Mouse (Mus musculus): ENCODE measurements around the gene Gnpnat1. TPM values are rescaled to one million over a fixed set of nuclear protein-coding genes. Genes with fewer than 3 reads are reported as not detected.

Gene Gnpnat1
- total and polyA plus RNA-seq, 3 experiments = 3.6 to 15.7 (median 10.9) TPM

- Histone ChIP-seq H3K4me3 (peak overlapping the region; percentile 12; the same call in 1 of the 2 replicates), H3K36me3 (ENCODE audit: control insufficient read depth, insufficient read depth, low read length) (peaks cover 21% of the 10 kb centered on the region), H3K9ac (ENCODE audit: low read depth, low read length) (no peak overlapping the region), H3K27ac (peak overlapping the region; percentile 29; the same call in 1 of the 2 replicates), H3K4me1 (ENCODE audit: control insufficient read depth, insufficient read depth, low read length) (no peaks in the 10 kb centered on the region), H3K27me3 (ENCODE audit: control insufficient read depth, insufficient read depth, low read length) (no peaks in the 10 kb centered on the region), H3K79me2 (replicated peaks; ENCODE audit: control insufficient read depth, insufficient read depth, low read length) (no peaks in the 10 kb centered on the region)
- WGBS = 12% methylated on average over 8 of the region's 8 CpGs
- DNase-seq = no peak
- TF ChIP-seq EP300 (IDR thresholded peaks at IDR 0.05; ENCODE audit: insufficient read depth, low read depth, low read length) (no peak), CTCF (IDR thresholded peaks at IDR 0.05) (no peak), POLR2A (IDR thresholded peaks at IDR 0.05; ENCODE audit: insufficient read depth, low read depth, low read length) (no peak)
- intact Hi-C loops (cut with DNase I) = loop anchor here (5.0 kb wide), 1 partner anchor 58 kb away; no protein-coding TSS in a partner anchor
Measured at GRCm38 (mm10) chr14:45329018-45329588, 75.6 kb downstream of the Gnpnat1 start.

GRCm38 (mm10) chr14:45328072-45328713 lies 76.5 kb downstream of the Gnpnat1 start:
- H3K36me3 ChIP-seq (ENCODE audit: control insufficient read depth, insufficient read depth, low read length) = peaks cover 16% of the 10 kb centered on the region
- 85% methylated on average over 4 of the region's 4 CpGs for WGBS
- intact Hi-C loops (cut with DNase I) = loop anchor here (5.0 kb wide), 1 partner anchor 59 kb away; no protein-coding TSS in a partner anchor
- no peak for TF ChIP-seq EP300 (IDR thresholded peaks at IDR 0.05; ENCODE audit: insufficient read depth, low read depth, low read length)
- TF ChIP-seq CTCF (IDR thresholded peaks at IDR 0.05) = no peak
- no peak for TF ChIP-seq POLR2A (IDR thresholded peaks at IDR 0.05; ENCODE audit: insufficient read depth, low read depth, low read length)
- no peaks in the 10 kb centered on the region for H3K4me1 ChIP-seq (ENCODE audit: control insufficient read depth, insufficient read depth, low read length)
- no peak overlapping the region for H3K27ac ChIP-seq
- no peaks in the 10 kb centered on the region for H3K79me2 ChIP-seq (replicated peaks; ENCODE audit: control insufficient read depth, insufficient read depth, low read length)
- no peak overlapping the region for H3K4me3 ChIP-seq
- H3K27me3 ChIP-seq (ENCODE audit: control insufficient read depth, insufficient read depth, low read length) = no peaks in the 10 kb centered on the region
- DNase-seq = no peak
- no peak overlapping the region for H3K9ac ChIP-seq (ENCODE audit: low read depth, low read length)

Small RNAs within 50 kb of the gene (microRNA-seq; reads per million reads assigned to microRNA genes)
- gene Gm25353 = 0 reads per million in 2 experiments

Other genes starting within 250 kb of the Gnpnat1 start
- 1 to 10 TPM; 5.1 to 7.3 TPM for gene Gpr137c, start 185.2 kb downstream of the Gnpnat1 start, total RNA-seq (2021)
- 2.7 and 2.9 TPM in 2 replicates for gene Gpr137c, start 185.2 kb downstream of the Gnpnat1 start, polyA plus RNA-seq (2012; rRNA removed)
- gene Txndc16, start 184.6 kb downstream of the Gnpnat1 start, total RNA-seq (2021) = 10 to 100 TPM; 11.2 to 12.3 TPM
- 5.2 and 6.9 TPM in 2 replicates for gene Txndc16, start 184.6 kb downstream of the Gnpnat1 start, polyA plus RNA-seq (2012; rRNA removed)
- 10 to 100 TPM; 15.6 to 22.6 TPM for gene Ero1l, start 86.1 kb downstream of the Gnpnat1 start, total RNA-seq (2021)
- gene Ero1l, start 86.1 kb downstream of the Gnpnat1 start, polyA plus RNA-seq (2012; rRNA removed) = 5.0 and 11.9 TPM in 2 replicates
- 10 to 100 TPM; 89.7 to 93.7 TPM for gene Psmc6, start 75.1 kb downstream of the Gnpnat1 start, total RNA-seq (2021)
- 46.3 and 116 TPM in 2 replicates for gene Psmc6, start 75.1 kb downstream of the Gnpnat1 start, polyA plus RNA-seq (2012; rRNA removed)
- gene Styx, start 53.8 kb downstream of the Gnpnat1 start, total RNA-seq (2021) = 10 to 100 TPM; 26.3 to 33.4 TPM
- gene Styx, start 53.8 kb downstream of the Gnpnat1 start, polyA plus RNA-seq (2012; rRNA removed) = 3.8 and 7.6 TPM in 2 replicates
- gene Fermt2, start 125.2 kb upstream of the Gnpnat1 start, total RNA-seq (2021) = 100 to 1,000 TPM; 230 to 250 TPM
- 80.7 and 175 TPM in 2 replicates for gene Fermt2, start 125.2 kb upstream of the Gnpnat1 start, polyA plus RNA-seq (2012; rRNA removed)

Data from heart, adult 2 months (tissue).